Mouse (Mus musculus) naive thymus-derived CD4-positive, alpha-beta T cell, adult 2 months (primary cell): ENCODE measurements around the gene Galnt18.

Experiments
- DNase-seq: peaks from one replicate; pipeline ENCODE4 v3.0.0-alpha.2; 2011; ENCODE audit warnings: low read depth

Galnt18 gene

DNA sequence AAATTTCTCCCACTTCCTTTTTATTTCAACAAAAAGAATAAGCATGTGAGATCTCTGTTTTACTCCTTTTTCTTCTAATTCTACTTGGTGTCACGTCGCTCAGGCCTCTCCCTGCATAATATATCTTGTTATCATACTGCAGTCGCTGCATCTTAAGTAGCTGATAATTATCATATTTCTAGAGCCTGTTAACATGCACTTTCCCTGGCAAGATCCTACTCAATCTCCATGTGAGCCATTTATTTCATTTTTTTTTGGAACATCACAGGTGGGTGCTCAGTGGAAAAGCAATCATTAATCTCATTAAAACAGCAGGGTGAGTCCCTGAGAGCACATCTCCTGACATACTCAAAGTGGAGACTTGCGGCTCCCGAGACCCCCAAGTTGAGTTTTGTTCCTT is 143.3 kb downstream of the Galnt18 start:
- no peak for DNase-seq

GRCm38 (mm10) chr7:111631265-111631664 is 148.5 kb downstream of the Galnt18 start:
- DNase-seq = no peak

GRCm38 (mm10) chr7:111626232-111626631 is 153.5 kb downstream of the Galnt18 start:
- DNase-seq = no peak

DNA sequence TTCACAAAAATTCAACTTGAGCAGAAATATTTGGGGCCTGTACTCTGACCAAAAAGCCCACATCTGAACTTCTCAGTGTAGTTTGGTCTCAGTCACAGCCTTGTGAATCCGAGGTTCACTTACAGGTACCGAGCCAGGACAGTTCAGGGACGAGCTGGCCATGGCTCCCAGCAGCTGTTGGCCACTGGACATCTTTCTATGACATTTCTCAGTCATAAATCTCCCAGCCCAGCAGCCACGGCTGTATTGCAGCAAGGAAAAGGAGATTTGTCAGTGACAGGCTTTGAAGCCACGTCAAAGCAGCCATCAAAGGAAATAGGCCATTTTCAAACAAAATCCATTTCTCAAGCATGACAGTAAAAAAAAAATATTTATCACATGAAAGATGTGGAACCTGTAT is 154.0 kb downstream of the Galnt18 start:
- no peak for DNase-seq

DNA sequence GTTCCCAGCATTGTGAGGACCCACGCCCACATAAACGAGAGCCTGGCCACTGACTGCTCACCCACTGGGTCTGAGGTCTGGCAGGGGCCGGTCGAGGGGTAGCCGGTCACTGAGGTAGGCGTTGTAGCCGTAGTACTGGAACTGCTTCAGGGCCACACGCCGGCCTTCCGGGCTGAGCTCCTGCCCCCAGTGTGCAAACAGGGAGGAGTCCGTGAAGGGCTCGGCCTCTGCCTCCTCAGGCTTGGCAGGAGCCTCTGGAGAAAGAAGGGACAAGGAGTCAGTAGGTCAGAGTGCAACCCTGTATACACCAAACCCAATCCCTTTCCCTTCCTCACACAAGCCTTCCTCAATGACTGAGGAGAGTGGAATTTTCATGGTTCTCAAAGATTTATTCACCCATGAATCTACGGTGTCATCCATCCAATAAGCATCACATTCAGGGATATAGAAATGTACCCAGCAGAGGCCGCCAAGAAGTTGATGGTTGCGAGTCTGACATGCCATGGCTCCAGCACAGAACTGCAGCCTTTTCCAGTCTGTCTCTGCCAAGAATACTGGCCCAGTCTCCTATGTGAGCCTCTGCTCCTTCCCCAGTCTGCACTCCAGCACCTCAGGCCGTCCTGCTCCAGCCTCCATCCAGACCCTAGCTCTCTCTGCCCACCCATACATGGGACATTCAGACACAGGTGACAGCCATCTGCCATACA is 163.4 kb downstream of the Galnt18 start:
- no peak for DNase-seq

DNA sequence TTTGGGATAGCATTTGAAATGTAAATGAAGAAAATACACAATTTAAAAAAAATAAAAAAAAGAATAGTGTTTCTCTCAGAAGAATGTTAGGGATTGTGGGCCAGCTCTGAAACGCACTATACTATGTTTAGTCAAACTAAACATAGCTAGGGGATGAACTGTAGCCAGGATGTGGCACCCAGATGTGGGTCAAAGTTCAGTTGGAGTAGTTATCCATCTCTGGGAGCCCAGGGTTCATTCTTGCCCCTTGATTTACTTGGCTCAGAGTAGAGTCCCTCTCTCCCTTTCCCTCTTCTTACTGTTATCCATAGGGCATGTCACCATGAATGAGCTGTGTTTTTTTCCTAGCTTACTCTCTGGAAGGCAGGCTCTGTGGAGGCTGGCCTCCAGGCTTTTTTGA is 165.3 kb downstream of the Galnt18 start:
- DNase-seq = no peak

DNA sequence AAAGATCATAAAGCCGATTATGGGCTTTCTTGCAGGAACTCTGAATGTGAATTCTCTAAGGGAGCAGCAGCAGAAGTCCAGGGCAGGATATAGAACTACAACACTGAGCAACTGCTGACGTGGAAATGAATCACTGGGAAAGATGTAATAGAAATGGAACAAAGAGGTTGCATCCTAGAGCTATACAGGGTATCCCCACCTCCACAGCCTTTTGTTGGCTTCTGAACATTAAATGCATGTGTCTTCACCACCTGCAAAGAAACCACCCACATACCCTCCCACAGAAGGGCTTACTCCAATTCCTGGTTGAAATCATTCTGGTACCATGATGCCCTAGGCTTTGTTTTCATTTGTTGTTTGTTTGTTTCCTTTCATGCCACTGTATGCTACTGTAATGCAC is 172.3 kb downstream of the Galnt18 start:
- DNase-seq = no peak

- DNase-seq = no peak
These were observed 173.7 kb downstream of the Galnt18 start for GRCm38 (mm10) chr7:111606091-111606490.

DNA sequence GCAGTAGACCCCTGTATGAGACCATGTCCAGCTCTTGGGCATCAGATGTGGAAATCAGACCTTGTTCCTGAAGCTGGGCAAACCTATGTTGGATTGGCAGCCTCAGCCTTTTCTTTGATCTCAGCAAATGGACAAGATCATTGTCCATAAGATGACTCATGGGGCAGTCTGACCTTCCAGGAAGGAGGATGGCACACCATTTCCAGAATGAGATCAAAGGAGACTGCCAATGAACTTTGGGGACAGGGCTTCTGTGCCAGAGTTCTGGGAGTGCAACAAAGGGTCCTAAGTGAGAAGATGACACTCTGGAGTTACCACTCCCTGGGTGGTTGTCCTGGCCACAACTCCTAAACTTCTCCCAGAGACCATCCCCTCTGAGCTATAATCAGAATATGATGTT is 174.1 kb downstream of the Galnt18 start:
- DNase-seq = no peak

DNA sequence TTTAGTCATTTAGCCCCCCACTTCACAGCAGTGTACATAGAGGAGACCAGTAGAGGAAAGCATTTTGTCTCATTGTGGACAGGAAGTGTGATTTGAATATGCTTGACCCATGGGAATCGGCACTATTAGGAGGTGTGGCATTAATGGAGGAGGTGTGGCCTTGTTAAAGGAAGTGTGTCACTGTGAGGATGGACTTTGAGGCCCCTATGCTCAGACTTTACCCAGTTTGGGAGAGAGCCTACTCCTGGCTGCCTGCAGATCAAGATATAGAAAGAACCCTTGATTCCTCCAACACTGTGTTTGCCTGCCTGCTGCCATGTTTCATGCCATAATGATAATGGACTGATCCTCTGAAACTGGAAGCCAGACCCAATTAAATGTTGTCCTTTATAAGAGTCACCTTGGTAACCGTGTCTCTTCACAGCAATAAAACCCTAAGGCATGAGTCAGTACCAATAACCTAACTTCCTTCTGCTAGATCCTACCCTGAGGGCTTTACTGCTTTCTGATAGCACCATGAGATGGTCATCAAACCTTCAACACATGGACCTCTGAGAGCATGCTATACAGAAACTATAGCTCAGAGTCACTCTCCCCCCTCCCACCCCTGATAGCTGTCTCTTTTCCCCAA is 175.1 kb downstream of the Galnt18 start:
- no peak for DNase-seq

GRCm38 (mm10) chr7:111603186-111603585 is 176.6 kb downstream of the Galnt18 start:
- no peak for DNase-seq

DNA sequence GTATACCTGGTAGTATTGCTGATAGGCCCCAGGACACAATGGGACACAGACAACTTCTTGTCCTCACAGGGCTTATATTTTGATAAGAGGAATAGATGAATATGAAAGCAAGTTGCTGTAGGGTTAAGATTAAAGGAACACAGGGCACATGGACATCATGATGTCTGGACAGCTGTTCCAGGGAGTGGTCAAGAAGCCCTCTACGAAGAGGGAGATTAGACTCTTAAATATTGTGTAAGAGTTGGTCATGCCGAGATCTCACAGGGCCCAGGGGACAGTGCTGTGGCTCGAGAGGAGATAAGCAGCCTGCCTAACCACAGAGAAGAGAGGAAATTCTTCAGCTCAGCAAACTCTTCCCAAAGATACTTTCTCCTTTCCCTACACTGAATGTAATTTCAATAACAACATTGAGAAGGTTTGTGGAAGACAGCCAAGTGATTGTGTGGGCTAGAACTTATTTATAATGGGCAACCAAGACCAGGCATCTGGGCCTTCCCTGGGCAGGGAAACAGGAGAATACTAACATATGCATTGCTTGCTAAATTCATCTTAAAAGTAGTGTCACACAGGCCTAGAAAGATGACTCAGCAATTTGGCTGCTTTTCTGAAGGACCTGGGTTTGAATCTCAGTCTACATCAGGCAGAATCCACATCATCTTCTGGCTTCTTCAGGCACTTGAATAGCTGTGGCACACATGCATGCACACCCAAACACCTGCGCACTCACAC is 178.3 kb downstream of the Galnt18 start:
- DNase-seq = no peak

- no peak for DNase-seq
These were observed 179.0 kb downstream of the Galnt18 start for GRCm38 (mm10) chr7:111600756-111601155.

DNA sequence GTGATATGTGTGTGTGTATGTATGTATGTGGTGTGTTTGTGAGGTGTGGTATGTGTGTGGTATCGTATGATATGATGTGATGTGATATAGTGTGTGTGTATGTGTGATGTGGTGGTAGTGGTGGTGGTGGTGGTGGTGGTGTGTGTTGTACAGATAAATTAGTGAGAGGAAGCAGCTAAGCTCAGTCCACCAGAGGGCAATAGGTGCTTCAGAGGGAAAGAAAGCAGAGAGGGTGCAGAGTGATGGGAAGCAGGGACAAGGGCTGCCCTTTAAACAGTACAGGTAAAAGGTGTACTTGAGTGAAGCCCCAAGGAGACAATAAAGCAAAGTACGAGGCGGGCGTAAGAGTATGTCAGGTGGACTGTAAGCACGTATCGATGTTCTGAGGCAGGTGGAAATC is 186.1 kb downstream of the Galnt18 start:
- no peak for DNase-seq

DNA sequence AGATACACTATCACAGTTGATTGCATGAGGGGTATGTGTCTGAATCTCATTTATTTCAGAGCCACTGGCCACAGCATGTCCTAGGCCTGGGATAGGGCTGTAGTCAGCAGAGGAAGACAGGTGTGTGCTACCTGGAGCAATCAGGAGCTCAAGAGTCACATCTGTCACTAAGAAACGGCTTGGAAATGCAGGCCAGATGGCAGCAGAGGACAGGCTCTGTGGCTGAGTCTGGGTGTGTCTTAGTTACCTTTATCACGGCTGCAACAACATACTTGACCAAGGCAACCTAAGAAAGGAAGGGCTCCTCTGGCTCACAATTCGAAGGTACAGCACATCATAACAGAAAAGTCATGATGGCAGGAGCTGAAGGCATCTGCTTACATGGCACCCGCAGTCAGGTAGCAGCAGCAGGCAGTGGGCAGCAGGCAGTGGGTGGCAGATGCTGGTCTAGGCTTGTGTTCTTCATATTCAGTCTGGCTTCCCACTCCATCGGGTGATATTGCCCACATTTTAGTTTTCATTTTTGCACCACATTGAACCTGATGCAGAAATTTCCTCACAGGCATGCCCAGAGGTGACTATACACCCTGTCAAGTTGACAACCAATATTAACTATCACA is 190.2 kb downstream of the Galnt18 start:
- DNase-seq = no peak

GRCm38 (mm10) chr7:111588291-111588781 is 191.4 kb downstream of the Galnt18 start:
- DNase-seq = no peak

GRCm38 (mm10) chr7:111580547-111580946 is 199.2 kb downstream of the Galnt18 start:
- no peak for DNase-seq

GRCm38 (mm10) chr7:111575096-111575495 is 204.7 kb downstream of the Galnt18 start:
- DNase-seq = no peak

DNA sequence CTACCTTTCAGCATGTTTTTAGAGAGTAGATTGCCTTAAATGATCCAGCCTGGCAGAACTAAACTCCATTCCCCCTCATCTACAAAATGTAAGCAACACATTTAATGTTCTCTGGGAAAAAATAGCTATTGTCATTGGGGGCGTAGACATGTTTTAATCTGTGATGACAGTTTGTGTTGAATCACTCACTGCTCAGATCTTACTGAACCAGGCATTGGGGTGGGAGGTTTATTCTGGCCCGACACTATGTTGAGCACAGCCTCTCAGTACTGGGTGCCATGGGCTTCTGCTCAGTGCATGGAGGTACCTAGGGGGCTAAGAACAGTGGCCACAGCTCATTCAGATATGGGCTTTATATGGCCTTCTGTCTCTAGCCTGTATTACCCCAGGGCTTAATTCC is 207.4 kb downstream of the Galnt18 start:
- DNase-seq = no peak

- no peak for DNase-seq
These were observed 212.9 kb downstream of the Galnt18 start for GRCm38 (mm10) chr7:111566838-111567237.

DNA sequence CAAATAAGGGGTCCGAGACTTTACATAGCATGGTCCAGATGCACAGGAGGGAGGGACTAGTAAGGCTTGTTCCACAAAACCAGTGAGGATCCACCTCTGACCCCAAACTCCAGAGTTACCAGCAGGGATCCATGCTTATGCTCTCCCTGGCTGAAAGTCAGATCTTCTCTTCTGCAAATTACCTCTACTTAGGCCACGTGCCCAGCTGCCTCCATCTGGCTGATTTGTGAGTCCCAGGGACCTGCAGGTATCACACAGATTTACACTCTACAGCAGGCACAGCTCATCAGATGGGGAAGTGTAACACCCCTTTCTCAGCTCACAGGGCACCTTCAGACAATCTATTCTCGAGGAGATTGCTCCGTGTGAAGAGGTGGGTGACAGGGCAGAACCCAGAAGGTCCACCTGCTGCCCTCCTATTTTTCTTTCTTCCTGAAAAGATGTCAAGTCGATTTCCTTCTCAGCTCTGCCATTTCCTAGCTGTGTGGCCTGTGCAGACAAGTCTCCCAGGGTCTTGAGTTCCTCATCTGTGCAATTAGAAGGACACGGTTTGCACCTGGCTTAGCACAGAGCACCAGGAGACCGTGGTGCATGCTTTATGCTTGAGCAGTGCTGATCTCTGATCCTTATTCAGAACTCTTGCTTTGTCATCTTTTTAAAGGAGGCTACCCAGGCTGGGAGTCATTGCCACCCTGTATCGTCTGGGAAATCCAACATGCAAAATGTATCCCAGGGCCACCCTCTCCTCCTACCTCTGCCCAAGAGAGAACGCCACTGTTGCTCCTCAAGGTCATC is 216.3 kb downstream of the Galnt18 start:
- no peak for DNase-seq

DNA sequence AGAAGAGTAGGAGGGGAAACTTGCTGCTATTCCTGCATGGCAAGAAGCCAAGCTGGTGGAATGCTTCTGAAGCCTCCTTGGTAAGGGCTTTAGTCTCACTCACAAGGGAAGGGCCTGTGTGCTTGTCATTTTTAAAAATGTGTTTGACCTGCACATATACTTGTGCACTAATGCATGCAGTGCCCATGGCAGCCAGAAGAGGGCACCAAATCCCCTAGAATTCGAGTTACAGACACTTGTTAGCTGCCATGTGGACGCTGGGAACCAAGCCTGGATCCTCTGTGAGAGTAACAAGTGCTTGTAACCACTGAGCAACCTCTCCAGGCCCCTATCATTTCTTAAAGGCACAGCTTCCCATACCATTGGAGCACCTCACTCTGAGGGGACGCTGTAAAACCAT is 219.7 kb downstream of the Galnt18 start:
- no peak for DNase-seq
